Mouse (Mus musculus) C2C12 (cell line): ENCODE measurements around the gene Hpcal4.

ENCODE experiments used
- CTCF ChIP-seq: IDR thresholded peaks from one replicate; pipeline ENCODE4 v1.5.1; 2011; ENCODE audit not compliant: control insufficient read depth, insufficient read depth, insufficient read length
- MAX ChIP-seq: IDR thresholded peaks from one replicate; pipeline ENCODE4 v1.6.1; 2011; ENCODE audit warnings: mild to moderate bottlenecking, control low read depth
- USF1 ChIP-seq: IDR thresholded peaks from one replicate; pipeline ENCODE4 v1.6.1; 2011; ENCODE audit warnings: low read depth, mild to moderate bottlenecking, control low read depth, moderate library complexity

GRCm38 (mm10) chr4:123192336-123192735 lies 9.3 kb downstream of the Hpcal4 start:
- no peak for TF ChIP-seq CTCF
- no peak for TF ChIP-seq MAX
- TF ChIP-seq USF1, result no peak
